Mouse (Mus musculus) spleen, postnatal 0 days (tissue): ENCODE measurements around the gene Dohh. TPM values are rescaled to one million over a fixed set of nuclear protein-coding genes. Genes with fewer than 3 reads are reported as not detected.

Experiments used
- polyA plus RNA-seq: library from polyadenylated mRNA; unstranded; fragments of >200 nt; fragmentation: Nextera tagmentation; extraction: Ambion mirVana; gene quantifications from 2 replicates; pipeline ENCODE4 v1.2.1, GENCODE M21; 2015

Gene Dohh
- 71.6 and 73.6 TPM in 2 replicates for polyA plus RNA-seq

GRCm38 (mm10) chr10:81383802-81384604, at the start of gene Dohh, which contains the start of gene Gm48551:
Dohh (plus strand) TSS chr10:81384428.
Gm48551 (plus strand) TSS chr10:81384466.

GRCm38 (mm10) chr10:81342686-81343505, 41.3 kb upstream of the Dohh start, which contains the start of gene Gipc3:
Gipc3 (minus strand) TSS chr10:81343266.

GRCm38 (mm10) chr10:81350351-81351063, 33.7 kb upstream of the Dohh start, which contains the start of gene Hmg20b:
Hmg20b (minus strand) TSS chr10:81350480.

GRCm38 (mm10) chr10:81356991-81357844, 27.0 kb upstream of the Dohh start, which contains the start of gene Mfsd12:
Mfsd12 (plus strand) TSS chr10:81357491.

GRCm38 (mm10) chr10:81365672-81366476, 18.4 kb upstream of the Dohh start, which contains the start of gene 4930404N11Rik:
4930404N11Rik (minus strand) TSS chr10:81365816.

GRCm38 (mm10) chr10:81377793-81378552, 6.3 kb upstream of the Dohh start, which contains the start of gene Fzr1:
Fzr1 (minus strand) TSS chr10:81378516.

GRCm38 (mm10) chr10:81388505-81389055, 4.4 kb downstream of the Dohh start, which contains the start of gene Gm48552:
Gm48552 (plus strand) TSS chr10:81389005.

GRCm38 (mm10) chr10:81392781-81393185, 8.6 kb downstream of the Dohh start, which contains the start of gene Smim24:
Smim24 (plus strand) TSS chr10:81393051.

Other genes starting within 250 kb of the Dohh start
- gene Zbtb7a, start 249.2 kb upstream of the Dohh start, polyA plus RNA-seq, result 59.5 and 59.9 TPM in 2 replicates
- 25.3 and 25.7 TPM in 2 replicates for gene Pias4, start 216.5 kb upstream of the Dohh start, polyA plus RNA-seq
- 454 and 484 TPM in 2 replicates for gene Eef2, start 207.8 kb upstream of the Dohh start, polyA plus RNA-seq
- 22.4 and 23.8 TPM in 2 replicates for gene Dapk3, start 201.4 kb upstream of the Dohh start, polyA plus RNA-seq
- gene 4930442H23Rik, start 200.6 kb upstream of the Dohh start, polyA plus RNA-seq, result not detected in 2 replicates
- not detected in 2 replicates for gene Nmrk2, start 182.4 kb upstream of the Dohh start, polyA plus RNA-seq
- gene Atcay, start 153.6 kb upstream of the Dohh start, polyA plus RNA-seq, result not detected in 2 replicates
- gene Zfr2, start 151.3 kb upstream of the Dohh start, polyA plus RNA-seq, result 0.65 and 0.82 TPM in 2 replicates
- 4.1 and 6.0 TPM in 2 replicates for gene Matk, start 131.5 kb upstream of the Dohh start, polyA plus RNA-seq
- 126 and 131 TPM in 2 replicates for gene Mrpl54, start 117.5 kb upstream of the Dohh start, polyA plus RNA-seq
- 17.8 and 19.1 TPM in 2 replicates for gene Apba3, start 117.5 kb upstream of the Dohh start, polyA plus RNA-seq
- gene Tjp3, start 92.8 kb upstream of the Dohh start, polyA plus RNA-seq, result 0.53 and 1.2 TPM in 2 replicates
- gene Pip5k1c, start 91.5 kb upstream of the Dohh start, polyA plus RNA-seq, result 15.4 and 20.0 TPM in 2 replicates
- 27.4 and 29.3 TPM in 2 replicates for gene Cactin, start 63.3 kb upstream of the Dohh start, polyA plus RNA-seq
- 13.1 and 18.9 TPM in 2 replicates for gene Tbxa2r, start 55.7 kb upstream of the Dohh start, polyA plus RNA-seq
- gene Gipc3, start 41.2 kb upstream of the Dohh start, polyA plus RNA-seq, result 0.05 and 0.08 TPM in 2 replicates
- 48.0 and 50.8 TPM in 2 replicates for gene Hmg20b, start 33.9 kb upstream of the Dohh start, polyA plus RNA-seq
- gene Mfsd12, start 26.9 kb upstream of the Dohh start, polyA plus RNA-seq, result 14.5 and 14.7 TPM in 2 replicates
- gene 4930404N11Rik, start 18.6 kb upstream of the Dohh start, polyA plus RNA-seq, result 2.2 and 2.5 TPM in 2 replicates
- 142 and 145 TPM in 2 replicates for gene Fzr1, start 5.9 kb upstream of the Dohh start, polyA plus RNA-seq
- 1.6 and 1.8 TPM in 2 replicates for gene Gm48551, start within 50 bp of the Dohh start, polyA plus RNA-seq
- 0.59 TPM in 1 of 2 replicates, not detected in the other for gene Gm48552, start 4.6 kb downstream of the Dohh start, polyA plus RNA-seq
- gene Smim24, start 8.6 kb downstream of the Dohh start, polyA plus RNA-seq, result 2.9 and 3.5 TPM in 2 replicates
- gene Nfic, start 71.2 kb downstream of the Dohh start, polyA plus RNA-seq, result 23.4 and 30.6 TPM in 2 replicates
- 0.07 and 0.20 TPM in 2 replicates for gene Celf5, start 98.3 kb downstream of the Dohh start, polyA plus RNA-seq
- gene Ncln, start 112.0 kb downstream of the Dohh start, polyA plus RNA-seq, result 34.4 and 39.8 TPM in 2 replicates
- gene S1pr4, start 115.7 kb downstream of the Dohh start, polyA plus RNA-seq, result 16.0 and 23.3 TPM in 2 replicates
- 13.1 and 15.7 TPM in 2 replicates for gene Gna15, start 139.8 kb downstream of the Dohh start, polyA plus RNA-seq
- gene Gna11, start 160.8 kb downstream of the Dohh start, polyA plus RNA-seq, result 14.8 and 19.3 TPM in 2 replicates
- gene Aes, start 175.1 kb downstream of the Dohh start, polyA plus RNA-seq, result 209 and 247 TPM in 2 replicates
- gene Tle2, start 190.1 kb downstream of the Dohh start, polyA plus RNA-seq, result 20.3 and 29.4 TPM in 2 replicates
- gene Tle6, start 216.6 kb downstream of the Dohh start, polyA plus RNA-seq, result 5.4 and 7.7 TPM in 2 replicates
- 0.66 and 0.74 TPM in 2 replicates for gene BC025920, start 221.8 kb downstream of the Dohh start, polyA plus RNA-seq
- gene Sirt6, start 243.4 kb downstream of the Dohh start, polyA plus RNA-seq, result 14.4 and 17.7 TPM in 2 replicates
- 2.4 and 3.3 TPM in 2 replicates for gene Ankrd24, start 244.1 kb downstream of the Dohh start, polyA plus RNA-seq